Mouse (Mus musculus): ENCODE measurements around the gene St8sia2. TPM values are rescaled to one million over a fixed set of nuclear protein-coding genes. Genes with fewer than 3 reads are reported as not detected.

Gene St8sia2
- 0.26 and 0.36 TPM in 2 replicates for total RNA-seq (2012; rRNA removed)

DNA sequence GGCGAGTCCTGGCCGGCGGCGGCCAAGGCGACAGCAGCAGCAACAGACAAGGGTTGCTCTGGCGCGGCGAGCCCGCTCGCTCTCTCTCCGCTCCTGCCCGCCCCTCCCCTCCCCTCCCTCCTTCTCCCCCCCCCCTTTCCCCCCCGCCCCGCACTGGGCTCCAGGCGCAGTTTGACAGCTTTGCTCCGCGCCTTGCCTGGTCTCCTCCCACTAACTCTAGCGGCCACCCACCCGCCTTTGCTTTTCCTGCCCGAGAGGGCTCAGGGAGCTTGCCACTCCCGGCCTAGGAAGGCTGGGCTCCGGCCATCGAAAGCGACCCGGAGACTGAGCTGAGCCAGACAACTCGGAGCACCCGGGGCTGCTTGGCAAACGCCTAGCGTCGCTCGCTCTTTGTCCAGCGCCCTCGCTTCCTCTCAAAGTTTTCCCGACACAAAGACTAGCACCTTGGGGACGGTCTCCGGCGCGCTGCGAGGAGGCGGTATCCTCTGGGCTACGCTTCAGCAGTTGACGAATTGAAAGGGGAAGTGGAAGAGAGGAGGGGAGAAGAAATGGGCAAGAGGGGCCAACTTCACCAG, at the start of gene St8sia2:
Gene St8sia2 (minus strand): TSS at position 90 of the 575 bp plus-strand sequence.
- peak within 1 kb of the TSS; percentile 65 to 78 for H3K4me3 ChIP-seq (ENCODE audit: insufficient read depth in 1 of 2, low read depth in 1 of 2, low read length in 2 of 2, poor library complexity in 1 of 2, severe bottlenecking in 1 of 2)
- DNase-seq (ENCODE audit: low read depth, low spot score), result peak; percentile 29
- no peak within 1 kb of the TSS for H3K27ac ChIP-seq (ENCODE audit: insufficient read depth, low read depth, low read length, poor library complexity, severe bottlenecking)
- H3K36me3 ChIP-seq (ENCODE audit: control insufficient read depth, insufficient read depth, low read length, poor library complexity, severe bottlenecking), result no peaks in the 10 kb centered on the region
- in situ Hi-C loops (cut with MboI; ENCODE audit: low sequenced_read_pairs in 2 of 2, unreplicated experiment in 2 of 2), result loop anchor here in 1 of 2 experiments (10.0 to 25.0 kb wide), 2 partner anchors 359 to 626 kb away; partner anchors contain the start of gene Rgma
- TF ChIP-seq CHD2 (IDR thresholded peaks at IDR 0.05; ENCODE audit: low read depth, low read length) (no peak), MAFK (IDR thresholded peaks at IDR 0.05; ENCODE audit: insufficient read depth, low read depth, low read length) (no peak), HCFC1 (IDR thresholded peaks at IDR 0.05; ENCODE audit: borderline replicate concordance, insufficient read depth, low read length) (no peak), ZNF384 (IDR thresholded peaks at IDR 0.05; ENCODE audit: low read depth, low read length) (no peak), ZC3H11A (IDR thresholded peaks at IDR 0.05; ENCODE audit: borderline replicate concordance, low read depth, low read length) (no peak)
- peaks cover 0 to 2% of the 10 kb centered on the region in 2 experiments; a peak in 1 of 4 replicates for H3K4me1 ChIP-seq (ENCODE audit: control insufficient read depth in 2 of 2, insufficient read depth in 2 of 2, low read length in 2 of 2, poor library complexity in 1 of 2)
- peak within 1 kb of the TSS; percentile 59 for H3K9ac ChIP-seq (ENCODE audit: insufficient read depth, low read depth, low read length, poor library complexity, severe bottlenecking)
- no peaks in the 10 kb centered on the region for H3K9me3 ChIP-seq (ENCODE audit: control insufficient read depth, insufficient read depth, low read depth, low read length)

DNA sequence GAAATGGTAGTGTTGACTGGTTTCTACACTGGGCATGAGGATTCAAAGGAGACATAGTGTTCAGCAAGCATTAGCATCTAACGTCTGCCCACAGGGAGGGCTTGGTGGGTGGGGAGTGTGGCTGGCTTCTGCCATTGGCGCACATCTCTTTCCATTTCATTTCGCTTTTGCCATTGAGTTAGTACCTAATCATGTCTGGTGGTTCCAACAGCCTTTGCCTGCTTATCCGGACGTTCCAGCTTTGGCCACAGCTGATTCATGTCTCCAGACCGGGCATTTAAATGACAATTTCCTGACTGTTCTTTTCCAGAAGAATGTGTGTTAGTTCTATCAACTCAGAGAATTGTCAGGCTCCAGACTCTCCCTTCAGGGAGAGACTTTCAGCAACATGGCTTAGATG, 47.6 kb upstream of the St8sia2 start:
- TF ChIP-seq MAFK (IDR thresholded peaks at IDR 0.05; ENCODE audit: insufficient read depth, low read depth, low read length) (no peak), CHD2 (IDR thresholded peaks at IDR 0.05; ENCODE audit: low read depth, low read length) (no peak), HCFC1 (IDR thresholded peaks at IDR 0.05; ENCODE audit: borderline replicate concordance, insufficient read depth, low read length) (no peak), ZNF384 (IDR thresholded peaks at IDR 0.05; ENCODE audit: low read depth, low read length) (no peak), ZC3H11A (IDR thresholded peaks at IDR 0.05; ENCODE audit: borderline replicate concordance, low read depth, low read length) (no peak)
- DNase-seq (ENCODE audit: low read depth, low spot score), result no peak
- Histone ChIP-seq H3K9me3 (ENCODE audit: control insufficient read depth, insufficient read depth, low read depth, low read length) (no peaks in the 10 kb centered on the region), H3K36me3 (ENCODE audit: control insufficient read depth, insufficient read depth, low read length, poor library complexity, severe bottlenecking) (no peaks in the 10 kb centered on the region), H3K4me3 (ENCODE audit: insufficient read depth in 1 of 2, low read depth in 1 of 2, low read length in 2 of 2, poor library complexity in 1 of 2, severe bottlenecking in 1 of 2) (no peak overlapping the region), H3K9ac (ENCODE audit: insufficient read depth, low read depth, low read length, poor library complexity, severe bottlenecking) (no peak overlapping the region), H3K27ac (ENCODE audit: insufficient read depth, low read depth, low read length, poor library complexity, severe bottlenecking) (no peak overlapping the region), H3K4me1 (ENCODE audit: control insufficient read depth in 2 of 2, insufficient read depth in 2 of 2, low read length in 2 of 2, poor library complexity in 1 of 2) (no peaks in the 10 kb centered on the region)
- in situ Hi-C loops (cut with MboI; ENCODE audit: low sequenced_read_pairs in 2 of 2, unreplicated experiment in 2 of 2), result no loop called here

DNA sequence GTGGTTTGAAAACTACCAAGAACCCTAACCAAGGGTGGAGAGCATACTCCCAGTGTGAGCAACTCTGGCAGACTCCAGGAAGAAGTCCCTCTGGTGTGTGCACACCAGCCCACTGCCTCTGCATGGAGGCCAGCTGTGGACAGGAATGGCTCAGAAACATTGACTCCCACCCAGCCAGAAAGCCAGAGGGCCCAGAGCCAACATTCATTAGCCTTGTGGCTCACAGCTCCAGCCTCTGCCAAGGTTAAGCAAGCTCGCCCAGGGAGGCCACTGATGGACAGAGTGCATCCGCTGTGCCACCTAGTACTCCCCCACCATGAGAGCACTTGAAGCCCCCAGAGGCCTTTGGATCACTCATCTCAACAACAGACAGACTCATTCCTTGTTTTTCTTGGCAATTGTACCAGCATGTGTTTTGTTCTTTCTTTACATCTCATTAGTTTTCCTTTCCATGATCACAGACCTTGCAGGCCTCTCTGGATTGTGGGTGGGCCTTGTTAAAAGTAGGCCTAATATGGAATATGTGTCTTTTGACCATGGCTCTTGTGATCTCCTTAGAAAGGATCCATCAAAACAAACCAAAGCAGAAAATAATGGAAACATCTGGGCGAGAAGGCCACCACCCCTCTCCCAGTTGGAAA, 46.9 kb upstream of the St8sia2 start:
- H3K36me3 ChIP-seq (ENCODE audit: control insufficient read depth, insufficient read depth, low read length, poor library complexity, severe bottlenecking), result no peaks in the 10 kb centered on the region
- H3K27ac ChIP-seq (ENCODE audit: insufficient read depth, low read depth, low read length, poor library complexity, severe bottlenecking), result no peak overlapping the region
- TF ChIP-seq MAFK (IDR thresholded peaks at IDR 0.05; ENCODE audit: insufficient read depth, low read depth, low read length) (no peak), CHD2 (IDR thresholded peaks at IDR 0.05; ENCODE audit: low read depth, low read length) (no peak), ZC3H11A (IDR thresholded peaks at IDR 0.05; ENCODE audit: borderline replicate concordance, low read depth, low read length) (no peak), HCFC1 (IDR thresholded peaks at IDR 0.05; ENCODE audit: borderline replicate concordance, insufficient read depth, low read length) (no peak), ZNF384 (IDR thresholded peaks at IDR 0.05; ENCODE audit: low read depth, low read length) (no peak)
- no peak overlapping the region for H3K4me3 ChIP-seq (ENCODE audit: insufficient read depth in 1 of 2, low read depth in 1 of 2, low read length in 2 of 2, poor library complexity in 1 of 2, severe bottlenecking in 1 of 2)
- no peak overlapping the region for H3K9ac ChIP-seq (ENCODE audit: insufficient read depth, low read depth, low read length, poor library complexity, severe bottlenecking)
- in situ Hi-C loops (cut with MboI; ENCODE audit: low sequenced_read_pairs in 2 of 2, unreplicated experiment in 2 of 2), result no loop called here
- no peaks in the 10 kb centered on the region for H3K9me3 ChIP-seq (ENCODE audit: control insufficient read depth, insufficient read depth, low read depth, low read length)
- H3K4me1 ChIP-seq (ENCODE audit: control insufficient read depth in 2 of 2, insufficient read depth in 2 of 2, low read length in 2 of 2, poor library complexity in 1 of 2), result no peaks in the 10 kb centered on the region
- no peak for DNase-seq (ENCODE audit: low read depth, low spot score)

DNA sequence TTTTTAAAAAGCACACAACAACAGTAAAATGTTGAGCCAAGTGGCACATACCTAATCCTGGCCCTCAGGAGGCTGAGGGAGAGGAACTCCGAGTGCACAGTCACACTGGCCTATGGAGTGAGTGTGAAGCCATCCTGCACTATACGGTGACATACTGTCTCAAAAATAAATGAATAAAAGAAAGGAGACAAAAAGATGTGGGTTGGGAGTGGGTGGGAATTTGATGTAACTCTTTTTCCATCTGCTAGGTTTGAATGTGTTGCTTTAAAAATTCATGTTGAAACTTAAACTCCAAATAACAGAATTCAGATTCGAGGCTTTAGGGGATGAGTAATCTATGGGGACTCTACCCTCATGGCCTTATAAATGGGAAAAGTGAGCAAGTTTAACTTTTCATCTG, 46.2 kb upstream of the St8sia2 start:
- no peaks in the 10 kb centered on the region for H3K36me3 ChIP-seq (ENCODE audit: control insufficient read depth, insufficient read depth, low read length, poor library complexity, severe bottlenecking)
- DNase-seq (ENCODE audit: low read depth, low spot score), result no peak
- in situ Hi-C loops (cut with MboI; ENCODE audit: low sequenced_read_pairs in 2 of 2, unreplicated experiment in 2 of 2), result no loop called here
- no peak overlapping the region for H3K27ac ChIP-seq (ENCODE audit: insufficient read depth, low read depth, low read length, poor library complexity, severe bottlenecking)
- TF ChIP-seq HCFC1 (IDR thresholded peaks at IDR 0.05; ENCODE audit: borderline replicate concordance, insufficient read depth, low read length), result no peak
- TF ChIP-seq ZNF384 (IDR thresholded peaks at IDR 0.05; ENCODE audit: low read depth, low read length), result no peak
- TF ChIP-seq ZC3H11A (IDR thresholded peaks at IDR 0.05; ENCODE audit: borderline replicate concordance, low read depth, low read length), result no peak
- TF ChIP-seq MAFK (IDR thresholded peaks at IDR 0.05; ENCODE audit: insufficient read depth, low read depth, low read length), result no peak
- no peak for TF ChIP-seq CHD2 (IDR thresholded peaks at IDR 0.05; ENCODE audit: low read depth, low read length)
- H3K9me3 ChIP-seq (ENCODE audit: control insufficient read depth, insufficient read depth, low read depth, low read length), result no peaks in the 10 kb centered on the region
- no peak overlapping the region for H3K9ac ChIP-seq (ENCODE audit: insufficient read depth, low read depth, low read length, poor library complexity, severe bottlenecking)
- no peak overlapping the region for H3K4me3 ChIP-seq (ENCODE audit: insufficient read depth in 1 of 2, low read depth in 1 of 2, low read length in 2 of 2, poor library complexity in 1 of 2, severe bottlenecking in 1 of 2)
- no peaks in the 10 kb centered on the region for H3K4me1 ChIP-seq (ENCODE audit: control insufficient read depth in 2 of 2, insufficient read depth in 2 of 2, low read length in 2 of 2, poor library complexity in 1 of 2)

Measured in ES-E14 (cell line).